Mouse (Mus musculus) ES-CJ7 (cell line): Measurements from ENCODE around the gene Slk.

Experiments used
- DNase-seq: peaks from one replicate; pipeline ENCODE4 v3.0.0; 2011; ENCODE audit warnings: low read depth, low spot score

Gene Slk

GRCm38 (mm10) chr19:47570042-47570441 lies 9.4 kb upstream of the Slk start:
- DNase-seq = no peak

GRCm38 (mm10) chr19:47571981-47572380 lies 7.5 kb upstream of the Slk start:
- DNase-seq = peak; percentile 57

DNA sequence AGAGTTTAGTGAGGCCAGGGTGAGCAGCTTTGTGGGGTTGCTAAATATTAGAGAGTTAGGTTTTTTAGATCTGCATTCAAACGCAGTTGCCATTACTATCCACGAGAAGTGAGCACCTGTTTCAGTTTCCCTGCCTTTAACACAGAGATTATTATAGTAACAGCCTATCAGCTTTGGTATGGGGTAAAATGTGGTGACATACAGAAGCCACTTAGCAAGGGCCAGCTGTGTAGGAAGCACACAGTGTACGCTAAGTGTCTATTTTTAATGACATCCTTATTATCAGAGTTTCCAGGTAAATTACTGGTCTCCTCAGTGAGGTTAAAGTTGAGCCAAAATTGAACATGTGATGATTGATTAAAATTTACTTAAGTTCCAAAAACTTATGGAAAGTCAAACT lies 5.8 kb upstream of the Slk start:
- DNase-seq = no peak

- DNase-seq = peak; percentile 66
Observed at GRCm38 (mm10) chr19:47578581-47579224, 775 bp upstream of the Slk start.

DNA sequence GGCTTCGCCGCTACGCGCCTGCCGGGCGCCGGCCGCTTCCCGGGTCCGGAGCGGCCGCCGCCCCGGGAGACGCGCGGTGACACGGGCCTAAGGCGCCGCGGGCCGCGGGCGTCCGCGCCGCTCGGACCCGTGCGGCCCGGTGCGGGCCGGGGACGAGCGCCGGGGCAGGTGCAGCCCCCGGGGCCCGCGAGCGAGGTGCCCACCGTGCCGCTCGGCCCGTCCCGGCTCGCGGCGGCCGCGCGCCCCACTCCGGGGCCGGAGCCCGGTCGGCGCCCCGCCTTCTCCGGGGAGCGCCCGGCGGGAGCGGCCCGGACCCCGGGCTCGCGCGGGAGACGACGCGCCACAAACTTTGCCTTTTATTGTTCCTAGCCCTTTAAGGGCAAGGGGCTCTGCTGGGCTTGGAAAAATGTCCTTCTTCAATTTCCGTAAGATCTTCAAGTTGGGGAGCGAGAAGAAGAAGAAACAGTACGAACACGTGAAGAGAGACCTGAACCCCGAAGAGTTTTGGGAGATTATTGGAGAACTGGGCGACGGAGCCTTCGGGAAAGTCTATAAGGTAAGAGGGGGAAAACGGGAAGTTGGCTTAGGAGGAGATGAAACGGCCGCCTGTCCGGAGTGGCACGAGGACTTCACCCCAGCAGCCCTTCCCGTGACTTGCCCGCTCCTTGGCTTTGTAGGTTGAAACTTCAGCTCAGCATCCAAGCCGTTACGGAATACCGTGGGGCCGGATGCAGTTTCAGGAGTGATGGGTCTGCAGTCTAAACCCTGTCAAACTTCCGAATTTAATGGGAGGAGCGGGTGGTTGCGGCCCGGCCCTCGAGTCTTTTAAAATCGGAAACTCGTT lies 532 bp downstream of the Slk start:
- DNase-seq = peak; percentile 17

DNA sequence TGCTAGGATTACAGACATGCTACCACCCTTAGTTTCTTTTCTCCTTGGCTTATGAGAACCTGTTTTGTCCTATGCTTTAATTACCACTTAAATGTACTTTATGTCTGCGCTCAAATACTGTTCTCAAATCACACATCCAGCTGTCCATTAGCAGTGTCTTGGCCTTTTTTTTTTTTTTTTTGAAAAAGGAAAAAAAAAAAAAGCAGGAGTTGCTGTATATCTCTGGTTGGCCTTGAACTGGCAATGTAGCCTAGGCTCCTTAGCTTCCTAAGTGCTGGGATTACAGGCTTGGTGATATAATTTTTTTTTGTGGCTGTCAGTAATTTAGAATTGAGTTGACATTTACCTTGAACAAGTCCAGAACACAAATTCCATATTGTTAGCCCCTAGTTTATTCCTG lies 6.3 kb downstream of the Slk start:
- no peak for DNase-seq

DNA sequence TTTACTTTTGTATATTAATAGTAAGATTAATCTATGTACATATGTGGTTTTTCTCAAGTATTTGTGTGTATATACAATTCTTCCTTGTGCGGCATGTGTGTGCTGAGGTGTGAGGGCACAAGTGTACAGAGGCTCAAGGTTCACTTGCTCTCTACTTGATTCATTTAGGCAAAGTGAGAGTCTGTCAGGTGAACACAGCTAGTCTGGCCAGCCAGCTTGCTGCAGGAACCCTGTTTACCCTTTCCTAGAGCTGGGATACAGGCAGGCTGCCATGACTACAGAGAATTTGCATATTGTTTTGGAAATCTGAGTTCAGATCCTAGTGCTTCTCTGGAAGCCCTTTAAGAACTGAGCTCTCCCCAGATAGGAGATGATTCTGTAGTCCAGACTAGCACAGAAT lies 7.5 kb downstream of the Slk start:
- no peak for DNase-seq

- no peak for DNase-seq
Observed at GRCm38 (mm10) chr19:47608513-47608912, 29.0 kb downstream of the Slk start.

GRCm38 (mm10) chr19:47613442-47613841 lies 34.0 kb downstream of the Slk start:
- peak; percentile 44 for DNase-seq

GRCm38 (mm10) chr19:47621478-47621877 lies 42.0 kb downstream of the Slk start:
- DNase-seq = no peak

GRCm38 (mm10) chr19:47624940-47625711 lies 45.6 kb downstream of the Slk start:
- peak; percentile 50 for DNase-seq

GRCm38 (mm10) chr19:47627450-47627849 lies 48.0 kb downstream of the Slk start:
- no peak for DNase-seq

DNA sequence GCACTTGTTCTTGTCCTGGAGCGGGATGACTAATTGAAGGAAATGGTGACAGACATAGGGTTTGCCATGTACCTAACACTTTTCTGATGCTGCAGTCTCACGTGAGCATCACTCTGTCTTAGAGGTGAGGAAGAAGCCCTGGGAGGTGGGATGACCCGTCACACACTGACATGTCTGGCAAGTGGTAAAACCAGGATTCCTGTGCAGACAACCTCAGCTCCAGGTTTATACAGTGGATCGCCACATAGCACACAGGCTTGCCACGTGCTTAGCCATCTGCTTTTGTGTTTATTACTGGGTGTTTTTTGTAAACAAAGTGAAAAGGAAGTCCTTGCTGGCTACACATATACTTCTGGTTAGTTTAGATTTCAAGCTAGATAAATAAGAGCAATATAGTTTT lies 49.6 kb downstream of the Slk start:
- no peak for DNase-seq

DNA sequence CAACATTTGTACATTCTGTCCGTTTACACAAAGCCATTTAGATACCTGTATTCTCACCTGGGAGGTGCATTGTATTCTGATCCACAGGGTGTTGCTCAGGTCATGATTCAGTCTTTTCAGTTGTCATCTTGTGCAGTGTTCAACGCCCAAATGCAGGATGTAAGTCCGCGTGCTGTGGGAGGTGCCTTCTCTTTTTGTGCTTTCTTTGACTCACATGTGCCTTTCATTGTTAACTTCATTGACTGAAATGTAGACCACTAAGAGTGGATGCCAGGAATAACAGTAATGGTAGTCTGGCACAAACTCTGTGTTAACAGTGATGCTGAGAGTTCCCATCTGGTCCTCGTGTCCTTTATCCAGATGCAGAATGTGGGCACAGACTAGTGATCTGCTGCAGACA lies 50.9 kb downstream of the Slk start:
- no peak for DNase-seq

- DNase-seq = no peak
Observed at GRCm38 (mm10) chr19:47631799-47632198, 52.3 kb downstream of the Slk start.

DNA sequence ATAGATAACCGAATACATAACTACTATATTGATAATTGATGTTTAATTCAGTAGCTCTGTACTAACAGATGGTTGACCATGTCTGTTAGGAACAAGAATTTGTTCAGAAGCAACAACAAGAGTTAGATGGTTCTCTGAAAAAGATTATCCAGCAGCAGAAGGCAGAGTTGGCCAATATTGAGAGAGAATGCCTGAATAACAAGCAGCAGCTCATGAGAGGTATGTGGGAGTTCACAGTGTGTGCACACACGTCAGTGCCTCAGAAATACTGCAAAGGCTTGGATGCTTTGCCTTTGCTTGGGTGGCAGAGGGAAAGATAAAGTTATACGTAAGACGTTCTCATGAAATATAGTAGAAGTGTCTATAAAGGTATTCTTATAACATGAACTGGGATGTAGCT lies 55.9 kb downstream of the Slk start:
- DNase-seq = no peak

- no peak for DNase-seq
Observed at GRCm38 (mm10) chr19:47643910-47644309, 64.4 kb downstream of the Slk start.

DNA sequence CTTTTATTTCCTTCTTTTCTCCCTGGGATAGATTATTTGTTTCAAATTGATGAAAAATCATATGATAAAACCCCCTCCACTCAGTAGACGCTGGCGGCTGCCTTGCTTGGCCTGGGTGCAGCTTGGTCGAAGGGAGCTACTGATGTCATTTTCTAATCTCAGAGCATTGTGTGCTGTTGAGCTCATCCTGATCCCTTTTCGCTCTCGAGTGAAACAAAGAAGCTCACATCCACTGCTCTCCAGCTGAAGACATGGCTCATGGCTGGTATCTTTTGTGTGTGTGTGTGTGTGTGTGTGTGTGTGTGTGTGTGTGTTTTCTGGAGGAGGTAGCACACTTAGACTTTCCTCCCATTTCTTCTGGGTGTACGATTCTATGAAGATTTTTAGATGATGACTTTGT lies 66.1 kb downstream of the Slk start:
- no peak for DNase-seq

GRCm38 (mm10) chr19:47646508-47647120 lies 67.1 kb downstream of the Slk start:
- DNase-seq = no peak

DNA sequence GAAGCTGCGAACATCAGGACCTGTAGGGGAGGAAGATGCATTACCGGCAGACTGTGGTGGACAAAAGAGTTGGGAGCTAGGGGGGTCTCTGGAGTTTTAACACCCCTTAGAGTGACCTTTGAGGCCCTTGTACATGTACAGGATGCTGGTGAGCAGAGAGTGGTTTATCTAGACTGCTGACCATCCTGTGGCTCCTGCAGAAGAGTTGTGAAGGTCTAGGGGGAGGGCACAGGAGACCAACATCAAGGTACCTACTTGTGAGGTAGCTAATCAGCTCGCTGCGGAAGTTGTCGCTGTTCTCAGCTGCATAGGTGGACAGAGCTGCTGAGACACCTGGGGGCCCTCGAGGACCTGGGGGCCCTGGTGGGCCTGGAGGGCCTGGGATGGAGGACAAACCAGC lies 69.6 kb downstream of the Slk start:
- no peak for DNase-seq

DNA sequence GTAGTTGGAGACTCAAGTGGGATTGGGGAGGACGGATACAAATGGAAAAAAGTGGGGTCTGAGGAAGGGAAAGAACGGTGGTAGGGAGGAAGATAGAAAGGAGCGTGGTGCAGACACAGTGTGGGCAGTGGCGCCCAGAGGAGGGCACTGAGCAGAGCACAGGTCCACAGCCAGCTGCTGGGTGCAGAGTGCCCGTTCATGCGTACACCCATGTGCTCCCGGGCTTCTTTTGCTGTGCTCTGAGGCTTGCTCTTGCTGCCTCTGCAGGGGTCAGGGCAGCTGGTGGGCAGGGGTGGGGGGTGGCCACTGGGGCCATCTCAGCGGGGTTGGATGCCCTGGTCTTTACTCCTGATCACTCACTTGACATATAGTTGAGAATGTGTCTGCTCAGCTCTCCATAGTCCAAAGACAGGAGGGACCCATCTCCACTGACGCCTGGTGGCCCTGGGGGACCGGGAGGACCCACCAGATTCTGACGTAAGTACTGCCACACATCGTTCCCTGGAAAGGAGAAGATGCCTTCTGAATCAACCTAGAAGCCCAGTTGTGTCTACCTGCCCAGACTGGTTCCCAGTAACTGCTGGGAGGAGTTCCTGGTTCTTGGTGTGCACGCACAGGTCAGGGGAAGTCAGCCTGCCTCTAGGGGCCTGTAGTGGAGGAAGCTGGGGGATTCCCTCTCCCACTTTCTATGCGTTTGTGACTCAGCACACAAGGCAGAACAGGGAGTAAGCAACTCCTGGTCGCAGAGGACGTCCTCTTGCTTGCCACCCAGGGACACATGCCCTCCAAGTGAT lies 71.1 kb downstream of the Slk start:
- no peak for DNase-seq
